Mouse (Mus musculus): Measurements from ENCODE around the gene Gm20696. TPM values are rescaled to one million over a fixed set of nuclear protein-coding genes. Genes with fewer than 3 reads are reported as not detected.

Gene Gm20696
- polyA plus RNA-seq, 1 experiment from 2014 or later = 7.5 TPM

GRCm38 (mm10) chr6:99251222-99251621, 415.4 kb downstream of the Gm20696 start:
- no peak overlapping the region for H3K9ac ChIP-seq (ENCODE audit: low read depth, low read length)
- no peak overlapping the region for H3K4me3 ChIP-seq (ENCODE audit: low read length)
- H3K36me3 ChIP-seq (ENCODE audit: control insufficient read depth, insufficient read depth, low read length) = no peaks in the 10 kb centered on the region; the same call in 1 of the 2 replicates
- H3K27ac ChIP-seq (ENCODE audit: low read depth, low read length) = no peak overlapping the region
- WGBS = 89% methylated on average over 3 of the region's 3 CpGs
- ATAC-seq (ENCODE audit: low FRiP score, low TSS enrichment) = no peak
- H3K4me2 ChIP-seq (replicated peaks; ENCODE audit: low read depth, low read length) = no peak overlapping the region
- no peaks in the 10 kb centered on the region for H3K4me1 ChIP-seq (ENCODE audit: control insufficient read depth, insufficient read depth, low read length)
- no peaks in the 10 kb centered on the region for H3K27me3 ChIP-seq (ENCODE audit: control insufficient read depth, insufficient read depth, low read length)
- H3K9me3 ChIP-seq (ENCODE audit: control insufficient read depth, low read length) = no peaks in the 10 kb centered on the region

GRCm38 (mm10) chr6:99249496-99250030, 417.0 kb downstream of the Gm20696 start:
- Histone ChIP-seq H3K4me2 (replicated peaks; ENCODE audit: low read depth, low read length) (no peak overlapping the region), H3K27ac (ENCODE audit: low read depth, low read length) (no peak overlapping the region), H3K27me3 (ENCODE audit: control insufficient read depth, insufficient read depth, low read length) (no peaks in the 10 kb centered on the region), H3K9me3 (ENCODE audit: control insufficient read depth, low read length) (no peaks in the 10 kb centered on the region), H3K4me3 (ENCODE audit: low read length) (no peak overlapping the region), H3K9ac (ENCODE audit: low read depth, low read length) (no peak overlapping the region), H3K4me1 (ENCODE audit: control insufficient read depth, insufficient read depth, low read length) (no peaks in the 10 kb centered on the region), H3K36me3 (ENCODE audit: control insufficient read depth, insufficient read depth, low read length) (no peaks in the 10 kb centered on the region; the same call in 1 of the 2 replicates)
- WGBS = 80% methylated on average over 5 of the region's 5 CpGs
- ATAC-seq (ENCODE audit: low FRiP score, low TSS enrichment) = no peak

- Histone ChIP-seq H3K36me3 (ENCODE audit: control insufficient read depth, insufficient read depth, low read length) (no peaks in the 10 kb centered on the region; the same call in 1 of the 2 replicates), H3K27ac (ENCODE audit: low read depth, low read length) (no peak overlapping the region), H3K4me2 (replicated peaks; ENCODE audit: low read depth, low read length) (no peak overlapping the region), H3K9me3 (ENCODE audit: control insufficient read depth, low read length) (no peaks in the 10 kb centered on the region), H3K4me3 (ENCODE audit: low read length) (no peak overlapping the region), H3K9ac (ENCODE audit: low read depth, low read length) (no peak overlapping the region), H3K4me1 (ENCODE audit: control insufficient read depth, insufficient read depth, low read length) (no peaks in the 10 kb centered on the region), H3K27me3 (ENCODE audit: control insufficient read depth, insufficient read depth, low read length) (no peaks in the 10 kb centered on the region)
- ATAC-seq (ENCODE audit: low FRiP score, low TSS enrichment) = no peak
- 57% methylated on average over 8 of the region's 8 CpGs for WGBS
Observed at GRCm38 (mm10) chr6:99248396-99248795, 418.2 kb downstream of the Gm20696 start.

- Histone ChIP-seq H3K4me3 (ENCODE audit: low read length) (no peak overlapping the region), H3K4me1 (ENCODE audit: control insufficient read depth, insufficient read depth, low read length) (no peaks in the 10 kb centered on the region), H3K4me2 (replicated peaks; ENCODE audit: low read depth, low read length) (no peak overlapping the region), H3K36me3 (ENCODE audit: control insufficient read depth, insufficient read depth, low read length) (no peaks in the 10 kb centered on the region; the same call in 1 of the 2 replicates), H3K9me3 (ENCODE audit: control insufficient read depth, low read length) (no peaks in the 10 kb centered on the region), H3K27ac (ENCODE audit: low read depth, low read length) (no peak overlapping the region), H3K9ac (ENCODE audit: low read depth, low read length) (no peak overlapping the region), H3K27me3 (ENCODE audit: control insufficient read depth, insufficient read depth, low read length) (no peaks in the 10 kb centered on the region)
- 94% methylated on average over 10 of the region's 10 CpGs for WGBS
- ATAC-seq (ENCODE audit: low FRiP score, low TSS enrichment) = no peak
Observed at GRCm38 (mm10) chr6:99241625-99242395, 424.8 kb downstream of the Gm20696 start.

- Histone ChIP-seq H3K9me3 (ENCODE audit: control insufficient read depth, low read length) (no peaks in the 10 kb centered on the region), H3K4me1 (ENCODE audit: control insufficient read depth, insufficient read depth, low read length) (no peaks in the 10 kb centered on the region), H3K4me2 (replicated peaks; ENCODE audit: low read depth, low read length) (no peak overlapping the region), H3K9ac (ENCODE audit: low read depth, low read length) (no peak overlapping the region), H3K27me3 (ENCODE audit: control insufficient read depth, insufficient read depth, low read length) (no peaks in the 10 kb centered on the region), H3K27ac (ENCODE audit: low read depth, low read length) (no peak overlapping the region), H3K4me3 (ENCODE audit: low read length) (no peak overlapping the region), H3K36me3 (ENCODE audit: control insufficient read depth, insufficient read depth, low read length) (no peaks in the 10 kb centered on the region)
- no peak for ATAC-seq (ENCODE audit: low FRiP score, low TSS enrichment)
Observed at GRCm38 (mm10) chr6:99240764-99241163, 425.8 kb downstream of the Gm20696 start.

- Histone ChIP-seq H3K9ac (ENCODE audit: low read depth, low read length) (no peak overlapping the region), H3K36me3 (ENCODE audit: control insufficient read depth, insufficient read depth, low read length) (no peaks in the 10 kb centered on the region), H3K4me3 (ENCODE audit: low read length) (no peak overlapping the region), H3K4me2 (replicated peaks; ENCODE audit: low read depth, low read length) (no peak overlapping the region), H3K27me3 (ENCODE audit: control insufficient read depth, insufficient read depth, low read length) (no peaks in the 10 kb centered on the region), H3K4me1 (ENCODE audit: control insufficient read depth, insufficient read depth, low read length) (no peaks in the 10 kb centered on the region), H3K9me3 (ENCODE audit: control insufficient read depth, low read length) (no peaks in the 10 kb centered on the region), H3K27ac (ENCODE audit: low read depth, low read length) (no peak overlapping the region)
- ATAC-seq (ENCODE audit: low FRiP score, low TSS enrichment) = no peak
- 72% methylated on average over 8 of the region's 8 CpGs for WGBS
Observed at GRCm38 (mm10) chr6:99235588-99235987, 431.0 kb downstream of the Gm20696 start.

- H3K9me3 ChIP-seq (ENCODE audit: control insufficient read depth, low read length) = no peaks in the 10 kb centered on the region
- no peak overlapping the region for H3K27ac ChIP-seq (ENCODE audit: low read depth, low read length)
- H3K9ac ChIP-seq (ENCODE audit: low read depth, low read length) = no peak overlapping the region
- no peaks in the 10 kb centered on the region for H3K27me3 ChIP-seq (ENCODE audit: control insufficient read depth, insufficient read depth, low read length)
- 82% methylated on average over 10 of the region's 10 CpGs for WGBS
- H3K4me1 ChIP-seq (ENCODE audit: control insufficient read depth, insufficient read depth, low read length) = no peaks in the 10 kb centered on the region
- H3K4me3 ChIP-seq (ENCODE audit: low read length) = no peak overlapping the region
- no peak overlapping the region for H3K4me2 ChIP-seq (replicated peaks; ENCODE audit: low read depth, low read length)
- H3K36me3 ChIP-seq (ENCODE audit: control insufficient read depth, insufficient read depth, low read length) = no peaks in the 10 kb centered on the region
- no peak for ATAC-seq (ENCODE audit: low FRiP score, low TSS enrichment)
Observed at GRCm38 (mm10) chr6:99233411-99233810, 433.2 kb downstream of the Gm20696 start.

- no peak overlapping the region for H3K9ac ChIP-seq (ENCODE audit: low read depth, low read length)
- H3K4me2 ChIP-seq (replicated peaks; ENCODE audit: low read depth, low read length) = no peak overlapping the region
- no peak overlapping the region for H3K27ac ChIP-seq (ENCODE audit: low read depth, low read length)
- no peaks in the 10 kb centered on the region for H3K9me3 ChIP-seq (ENCODE audit: control insufficient read depth, low read length)
- no peaks in the 10 kb centered on the region for H3K27me3 ChIP-seq (ENCODE audit: control insufficient read depth, insufficient read depth, low read length)
- H3K4me1 ChIP-seq (ENCODE audit: control insufficient read depth, insufficient read depth, low read length) = 0 out of 2 replicates have a peak, but pooled peaks cover 5% of the 10 kb centered on the region
- H3K36me3 ChIP-seq (ENCODE audit: control insufficient read depth, insufficient read depth, low read length) = no peaks in the 10 kb centered on the region
- ATAC-seq (ENCODE audit: low FRiP score, low TSS enrichment) = no peak
- 89% methylated on average over 6 of the region's 6 CpGs for WGBS
- no peak overlapping the region for H3K4me3 ChIP-seq (ENCODE audit: low read length)
Observed at GRCm38 (mm10) chr6:99228336-99228870, 438.2 kb downstream of the Gm20696 start.

GRCm38 (mm10) chr6:99221147-99221546, 445.4 kb downstream of the Gm20696 start:
- Histone ChIP-seq H3K4me2 (replicated peaks; ENCODE audit: low read depth, low read length) (no peak overlapping the region), H3K27ac (ENCODE audit: low read depth, low read length) (no peak overlapping the region), H3K4me1 (ENCODE audit: control insufficient read depth, insufficient read depth, low read length) (0 out of 2 replicates have a peak, but pooled peaks cover 5% of the 10 kb centered on the region), H3K36me3 (ENCODE audit: control insufficient read depth, insufficient read depth, low read length) (no peaks in the 10 kb centered on the region), H3K9ac (ENCODE audit: low read depth, low read length) (no peak overlapping the region), H3K4me3 (ENCODE audit: low read length) (no peak overlapping the region), H3K27me3 (ENCODE audit: control insufficient read depth, insufficient read depth, low read length) (no peaks in the 10 kb centered on the region), H3K9me3 (ENCODE audit: control insufficient read depth, low read length) (no peaks in the 10 kb centered on the region)
- 83% methylated on average over 5 of the region's 5 CpGs for WGBS
- ATAC-seq (ENCODE audit: low FRiP score, low TSS enrichment) = no peak
